Mouse (Mus musculus) gastrocnemius, postnatal 36 days (tissue): Measurements from ENCODE around the gene Ramp1. TPM values are rescaled to one million over a fixed set of nuclear protein-coding genes. Genes with fewer than 3 reads are reported as not detected.

Experiments used
- total RNA-seq, 2 experiments: library from RNA; stranded (reverse); gene quantifications; 2 replicates each; pipeline ENCODE4 v1.2.3; 2021

Ramp1 gene
- total RNA-seq, 2 experiments from 2014 or later = 21.1 to 23.7 TPM

Other genes with a start within 250 kb of the Ramp1 start
- gene Prlh, start 226.7 kb upstream of the Ramp1 start, total RNA-seq = not detected
- gene Rab17, start 210.2 kb upstream of the Ramp1 start, total RNA-seq = not detected
- gene Lrrfip1, start 181.1 kb upstream of the Ramp1 start, total RNA-seq = 100 to 1,000 TPM; 159 to 165 TPM
- not detected for gene Rbm44, start 34.7 kb upstream of the Ramp1 start, total RNA-seq
- 10 to 100 TPM; 56.1 to 58.7 TPM for gene Ube2f, start 70.5 kb downstream of the Ramp1 start, total RNA-seq
- gene Scly, start 118.5 kb downstream of the Ramp1 start, total RNA-seq = 10 to 100 TPM in 1 of 2 experiments, 1 to 10 TPM in 1; 9.4 to 12.1 TPM
- gene Espnl, start 142.3 kb downstream of the Ramp1 start, total RNA-seq = under 1 TPM; 0.05 to 0.10 TPM
- 10 to 100 TPM; 55.0 to 66.7 TPM for gene Klhl30, start 171.2 kb downstream of the Ramp1 start, total RNA-seq
- gene Erfe, start 186.6 kb downstream of the Ramp1 start, total RNA-seq = 1 to 10 TPM; 1.8 to 2.1 TPM
- gene Ilkap, start 219.0 kb downstream of the Ramp1 start, total RNA-seq = 10 to 100 TPM; 33.2 TPM
- gene Hes6, start 234.2 kb downstream of the Ramp1 start, total RNA-seq = 1 to 10 TPM; 7.5 to 7.9 TPM